1 mouse cellular context compared by ENCODE assay signal in the genomic region with DNA sequence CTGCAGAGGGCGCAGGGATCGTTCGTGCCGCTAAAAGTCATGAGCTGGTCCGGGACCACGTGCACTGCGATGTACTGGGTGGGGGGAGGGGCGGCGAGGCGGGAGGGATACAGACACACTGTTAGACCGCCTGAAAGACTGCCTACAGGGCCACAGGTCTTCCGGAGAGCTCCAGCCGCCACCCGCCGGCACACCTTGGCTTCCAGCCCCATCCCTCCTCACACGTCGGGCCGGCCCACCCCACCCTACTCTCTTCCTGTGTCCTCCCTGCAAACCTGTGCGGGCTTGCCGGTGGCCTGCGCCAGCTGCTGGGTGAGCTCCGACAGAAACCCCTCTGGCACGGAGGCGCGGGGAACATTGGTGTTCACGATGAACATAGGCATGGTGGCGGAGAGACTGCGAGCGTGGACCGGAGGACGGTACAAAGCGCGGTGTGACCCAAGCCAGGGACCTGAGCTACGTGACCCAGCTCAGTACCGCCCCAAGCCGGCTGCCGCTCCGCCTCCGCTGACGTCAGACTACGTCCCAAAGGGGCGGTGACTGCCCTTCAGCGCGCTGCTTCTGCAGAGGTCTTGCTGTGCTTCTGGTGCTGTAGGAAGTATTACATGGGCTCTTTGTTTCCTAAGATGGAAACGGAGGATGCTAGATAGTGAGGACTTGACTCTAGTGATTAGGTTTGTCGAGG.
TF ChIP-seq lines count a peak whose summit lies in the region.

Mif (minus strand) TSS at position 455 of the 685 bp plus-strand sequence.

TF ChIP-seq in CH12.LX, 34 proteins besides CTCF, POLR2A, EP300 and RAD21 (continued from another document):
- TF ChIP-seq UBTF (IDR thresholded peaks at IDR 0.05; ENCODE audit: low read depth, low read length) (0 out of 2 replicates have a peak, but pooled peaks have one; percentile 22), HCFC1 (IDR thresholded peaks at IDR 0.05; ENCODE audit: low read depth, low read length) (peak; percentile 28; the same call in 1 of the 2 replicates), BHLHE40 (IDR thresholded peaks at IDR 0.05; ENCODE audit: low read depth, low read length) (peak; percentile 55; the same call in 1 of the 2 replicates), IRF4 (IDR thresholded peaks at IDR 0.05; ENCODE audit: low read depth, low read length) (0 out of 2 replicates have a peak, but pooled peaks have one; percentile 21), TCF12 (IDR thresholded peaks at IDR 0.05; ENCODE audit: low read depth, low read length) (peak; percentile 76), CHD2 (IDR thresholded peaks at IDR 0.05; ENCODE audit: low read length) (0 out of 2 replicates have a peak, but pooled peaks have one; percentile 37), ELF1 (IDR thresholded peaks at IDR 0.05; ENCODE audit: low read depth, low read length) (peak; percentile 64)
